Mouse (Mus musculus) spleen, adult 18-20 months (tissue): ENCODE results near the gene Atxn1.

Experiments used
- DNase-seq, 2 experiments: peaks; one replicate each; pipeline ENCODE4 v3.0.0; 2022; ENCODE audit warnings: mixed read lengths in 2 of 2

The Atxn1 gene

GRCm38 (mm10) chr13:45891073-45891472 lies 73.7 kb downstream of the Atxn1 start:
- DNase-seq: no peak

GRCm38 (mm10) chr13:45888953-45889749 lies 75.7 kb downstream of the Atxn1 start:
- no peak for DNase-seq

GRCm38 (mm10) chr13:45884878-45885277 lies 79.9 kb downstream of the Atxn1 start:
- DNase-seq: peak; percentile 55 to 64

DNA sequence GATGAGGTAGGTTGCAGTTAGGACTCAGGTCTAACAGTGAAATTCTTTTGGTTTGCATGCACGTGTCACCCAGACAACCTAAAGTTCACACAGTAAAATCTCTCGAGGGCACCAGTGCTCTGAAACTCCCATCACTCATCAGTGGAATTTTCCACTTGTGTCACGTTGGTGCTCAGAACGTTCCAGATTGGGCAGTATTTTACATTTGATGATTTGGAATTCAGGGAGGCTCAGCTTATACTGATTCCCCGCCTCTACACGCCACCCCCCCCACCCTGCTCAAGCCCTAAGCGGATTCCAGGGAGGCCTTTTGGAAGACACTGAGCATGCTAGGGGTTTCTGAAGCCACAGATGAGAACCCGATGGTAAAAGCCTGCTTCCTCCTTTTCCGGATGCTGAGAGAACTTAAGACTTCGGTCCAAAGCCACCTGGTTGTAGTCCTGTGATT lies 81.0 kb downstream of the Atxn1 start:
- DNase-seq: no peak

GRCm38 (mm10) chr13:45882976-45883440 lies 81.8 kb downstream of the Atxn1 start:
- DNase-seq: no peak

- DNase-seq: no peak
Observed at GRCm38 (mm10) chr13:45880543-45880845, 84.3 kb downstream of the Atxn1 start.

DNA sequence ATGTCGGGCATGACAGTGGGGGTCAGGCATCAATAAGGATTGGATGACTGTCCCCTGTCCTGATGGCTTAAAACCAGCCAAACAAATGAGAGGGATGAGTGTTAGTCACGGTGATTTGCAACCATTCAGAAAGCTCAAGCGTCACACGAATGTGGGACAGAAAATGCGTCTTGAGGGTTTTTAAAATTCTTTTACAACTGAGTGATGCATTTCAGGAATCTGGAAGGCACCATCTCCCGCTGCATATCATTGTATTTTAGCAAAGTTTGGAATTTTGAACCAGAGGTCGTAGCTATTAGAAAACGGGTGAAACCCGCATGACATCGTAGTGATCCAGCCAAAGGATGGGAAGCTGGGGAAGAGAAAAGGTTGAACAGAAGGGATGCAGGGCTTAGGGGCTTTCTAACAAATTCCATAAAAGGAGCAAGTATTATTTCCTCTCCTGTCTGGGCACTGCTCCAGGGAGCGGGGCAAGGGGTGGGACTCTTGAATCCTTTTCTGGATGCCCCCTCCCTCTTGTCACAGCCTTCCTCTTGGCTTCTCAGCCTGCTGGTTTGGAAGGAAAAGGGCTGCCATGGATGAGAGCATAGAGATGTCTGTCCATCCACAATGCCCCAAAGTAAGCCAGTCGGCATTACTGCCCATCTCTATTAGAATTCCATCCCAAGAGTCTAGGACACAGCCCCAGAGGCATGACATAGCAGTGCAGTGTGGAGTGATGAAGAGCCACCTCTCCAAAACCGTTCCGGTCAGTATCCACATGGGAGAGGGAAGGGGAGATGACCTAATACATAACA lies 84.9 kb downstream of the Atxn1 start:
- no peak for DNase-seq

DNA sequence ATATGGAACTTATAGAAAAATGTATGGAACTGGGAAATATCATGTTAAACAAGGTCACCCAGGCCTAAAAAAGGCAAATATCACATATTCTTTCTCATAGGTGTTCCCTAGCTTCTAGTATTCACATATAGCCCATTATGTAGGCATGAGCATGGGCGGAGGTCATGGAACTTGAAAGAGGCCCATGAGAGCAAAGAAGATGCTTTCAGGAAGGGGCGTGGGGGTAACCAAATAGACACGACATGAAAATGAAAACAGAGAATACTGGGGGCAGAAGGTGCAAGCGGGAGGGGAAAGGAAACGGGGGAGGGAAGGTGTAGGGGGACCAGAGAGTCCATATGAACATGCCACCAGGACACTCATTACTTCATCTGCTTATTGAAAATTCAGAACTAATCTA lies 87.9 kb downstream of the Atxn1 start:
- no peak for DNase-seq

GRCm38 (mm10) chr13:45876368-45876760 lies 88.4 kb downstream of the Atxn1 start:
- no peak for DNase-seq

GRCm38 (mm10) chr13:45875686-45876367 lies 89.0 kb downstream of the Atxn1 start:
- DNase-seq: no peak

GRCm38 (mm10) chr13:45874196-45874595 lies 90.6 kb downstream of the Atxn1 start:
- DNase-seq: no peak

GRCm38 (mm10) chr13:45872966-45873365 lies 91.8 kb downstream of the Atxn1 start:
- no peak for DNase-seq

GRCm38 (mm10) chr13:45872041-45872746 lies 92.6 kb downstream of the Atxn1 start:
- peak in 1 of 2 experiments; percentile 31 for DNase-seq

DNA sequence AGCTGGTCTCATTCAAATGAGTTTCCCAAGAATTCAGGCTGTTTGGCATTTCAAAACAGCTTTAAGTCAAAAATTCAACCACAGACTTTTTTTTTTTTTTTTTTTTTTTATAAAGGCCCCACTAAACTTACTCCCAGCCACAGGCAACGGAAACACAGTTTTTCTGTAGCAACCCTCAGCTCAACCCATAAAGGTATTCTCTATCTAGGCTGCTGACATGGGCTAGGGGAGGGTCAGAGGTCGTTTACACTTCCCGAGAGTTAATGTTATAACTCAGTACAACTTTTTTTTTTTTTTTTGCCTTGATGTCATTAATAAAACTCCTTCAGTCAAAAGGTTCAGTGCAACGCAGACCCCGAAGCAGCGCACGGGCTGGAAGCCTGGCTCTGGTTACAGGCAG lies 93.3 kb downstream of the Atxn1 start:
- no peak for DNase-seq

DNA sequence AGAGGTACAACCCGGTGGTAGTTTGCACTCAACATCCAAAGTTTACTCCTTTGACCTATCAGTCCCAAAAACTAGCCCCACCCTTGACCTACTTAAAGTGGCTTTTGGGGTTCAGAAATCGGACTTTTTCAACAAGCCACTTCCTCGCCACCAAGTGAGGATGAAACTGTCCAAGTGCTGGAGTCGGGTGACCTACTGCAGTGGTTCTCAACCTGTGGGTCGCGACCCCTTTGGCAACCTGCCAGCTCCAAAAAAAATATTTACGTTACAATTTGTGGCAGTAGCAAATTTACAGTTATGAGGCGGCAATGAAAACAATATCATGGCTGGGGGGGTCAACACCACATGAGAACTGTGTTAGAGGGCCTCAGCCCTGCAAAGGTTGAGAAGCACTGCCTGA lies 95.9 kb downstream of the Atxn1 start:
- DNase-seq: no peak

GRCm38 (mm10) chr13:45867273-45867672 lies 97.5 kb downstream of the Atxn1 start:
- no peak for DNase-seq

GRCm38 (mm10) chr13:45866615-45867245 lies 98.1 kb downstream of the Atxn1 start:
- no peak for DNase-seq

GRCm38 (mm10) chr13:45865620-45866019 lies 99.2 kb downstream of the Atxn1 start:
- DNase-seq: no peak

DNA sequence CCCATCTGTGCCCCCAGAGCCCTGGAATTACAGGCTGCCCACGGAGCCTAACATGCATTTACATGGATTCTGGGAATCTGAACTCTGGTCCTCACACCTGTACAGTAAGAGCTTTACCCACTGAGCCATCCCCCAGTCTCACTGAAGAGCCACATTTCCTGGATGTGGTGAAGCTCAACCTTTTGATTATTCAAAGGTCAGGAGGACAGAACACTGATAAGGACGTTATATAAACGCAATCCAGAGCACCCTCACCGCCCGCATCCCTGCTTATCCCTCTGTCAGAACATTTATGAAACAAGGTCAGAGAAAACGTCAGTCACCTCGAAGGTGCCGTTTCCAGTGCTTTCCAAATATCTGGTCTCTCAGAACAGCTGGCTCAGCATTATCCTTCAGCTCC lies 101.0 kb downstream of the Atxn1 start:
- DNase-seq: no peak

GRCm38 (mm10) chr13:45861885-45862605 lies 102.8 kb downstream of the Atxn1 start:
- DNase-seq: no peak

- DNase-seq: no peak
Observed at GRCm38 (mm10) chr13:45861098-45861580, 103.7 kb downstream of the Atxn1 start.
